Mouse (Mus musculus): ENCODE measurements at regions not wholly inside any gene's neighbourhood (a gene's known extent, or its start where the extent isn't known, plus 50 kb on each side); places are given as distances from the start of the nearest gene placed in this dataset.

DNA sequence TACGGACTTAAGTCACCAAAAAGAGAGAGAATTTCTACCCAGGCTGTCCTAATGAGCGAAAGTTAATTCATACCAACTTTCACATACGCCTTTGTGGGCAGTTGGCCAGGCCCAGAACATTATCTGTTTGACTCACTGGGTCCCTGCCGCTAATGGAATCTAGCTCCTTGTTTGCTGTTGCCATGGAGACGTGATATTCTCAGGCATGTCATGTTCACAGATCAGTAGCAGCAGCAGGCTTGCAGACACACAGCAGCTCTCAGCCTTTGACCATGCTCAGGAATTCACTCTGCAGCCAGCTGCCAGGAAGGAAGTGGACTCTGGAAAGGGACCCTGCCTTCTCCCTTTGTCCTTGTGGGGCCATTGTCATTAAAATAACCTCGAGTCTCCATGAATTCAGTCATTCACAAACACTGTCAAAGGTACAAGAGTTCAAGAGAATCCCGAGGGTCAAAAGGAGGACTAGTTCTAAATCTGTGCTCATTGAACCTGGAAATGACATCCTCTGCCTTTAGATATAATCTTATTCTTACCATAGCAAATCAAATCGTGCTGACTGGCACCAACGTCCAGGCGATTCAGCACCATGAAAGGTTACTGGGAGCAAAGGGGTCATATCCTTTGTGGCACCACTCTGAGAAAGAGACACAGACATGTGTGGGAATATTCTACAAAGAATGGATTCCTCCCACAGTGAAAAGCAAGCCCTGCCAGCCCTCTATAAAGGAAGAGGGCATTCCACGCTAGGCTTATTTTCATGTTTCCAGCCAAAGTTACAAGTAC lies 584.9 kb downstream of the Tmem182 start:
- H3K36me3 ChIP-seq (ENCODE audit: control insufficient read depth, insufficient read depth, low read length) = no peaks in the 10 kb centered on the region
- no peaks in the 10 kb centered on the region for H3K9me3 ChIP-seq (ENCODE audit: control insufficient read depth, low read length)
- whole genome bisulfite sequencing = 2% methylated on average over 11 of the region's 11 CpGs
- ATAC-seq (ENCODE audit: low FRiP score, low TSS enrichment) (peak; percentile 92), DNase-seq (peak; percentile 94)
- no peak overlapping the region for H3K9ac ChIP-seq (replicated peaks; ENCODE audit: low read length)
- no peak overlapping the region for H3K4me3 ChIP-seq (replicated peaks; ENCODE audit: low read depth, low read length)
- H3K4me2 ChIP-seq (ENCODE audit: low read length) = peak overlapping the region; percentile 28
- H3K27ac ChIP-seq (replicated peaks; ENCODE audit: low read depth, low read length) = peak overlapping the region; percentile 79
- H3K4me1 ChIP-seq (ENCODE audit: control insufficient read depth, insufficient read depth, low read length) = peaks cover 27% of the 10 kb centered on the region
- no peaks in the 10 kb centered on the region for H3K27me3 ChIP-seq (ENCODE audit: control insufficient read depth, insufficient read depth, low read length)

DNA sequence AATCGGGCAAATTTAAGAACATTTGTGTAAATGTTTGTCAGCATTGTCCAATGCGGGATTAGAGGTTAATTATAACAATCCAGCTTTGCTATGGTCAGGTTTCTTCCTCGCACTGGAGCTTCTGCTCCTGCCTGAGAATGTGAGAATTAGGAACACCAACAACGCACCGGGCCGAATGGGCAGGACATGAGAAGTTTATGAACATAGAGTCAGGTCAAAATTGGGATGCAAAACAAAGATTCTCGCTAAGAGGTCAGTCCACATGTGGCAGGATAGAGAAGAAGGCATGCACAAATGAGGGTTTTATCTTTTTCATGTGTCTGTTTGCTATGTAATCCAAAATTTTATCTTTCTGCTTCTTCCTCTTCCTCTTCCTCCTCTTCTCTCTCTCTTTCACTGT lies 585.7 kb downstream of the Tmem182 start:
- peak; percentile 27 for DNase-seq

DNA sequence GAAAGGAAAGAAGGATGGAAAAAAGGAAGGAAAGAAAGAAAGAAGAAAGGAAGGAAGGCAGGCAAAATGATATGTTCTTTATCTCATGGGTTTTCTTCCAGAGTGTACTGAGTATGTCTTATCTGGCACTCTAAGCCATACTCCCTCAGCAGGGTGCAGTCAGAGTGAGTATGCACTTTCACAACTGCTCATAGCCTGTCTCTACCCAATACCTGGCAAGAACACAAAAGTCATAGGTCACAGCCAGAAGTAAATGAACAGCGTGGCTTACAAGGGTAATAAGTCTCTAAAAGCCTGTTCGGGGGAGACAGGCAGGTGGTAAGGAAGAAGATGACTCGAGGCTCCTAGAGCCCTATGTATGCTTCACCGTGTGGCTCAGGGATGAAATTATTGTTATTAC lies 587.9 kb downstream of the Tmem182 start:
- Histone ChIP-seq H3K4me2 (ENCODE audit: low read length) (no peak overlapping the region), H3K27ac (replicated peaks; ENCODE audit: low read depth, low read length) (no peak overlapping the region), H3K4me1 (ENCODE audit: control insufficient read depth, insufficient read depth, low read length) (peaks cover 27% of the 10 kb centered on the region), H3K27me3 (ENCODE audit: control insufficient read depth, insufficient read depth, low read length) (no peaks in the 10 kb centered on the region), H3K9me3 (ENCODE audit: control insufficient read depth, low read length) (no peaks in the 10 kb centered on the region), H3K9ac (replicated peaks; ENCODE audit: low read length) (no peak overlapping the region), H3K36me3 (ENCODE audit: control insufficient read depth, insufficient read depth, low read length) (no peaks in the 10 kb centered on the region), H3K4me3 (replicated peaks; ENCODE audit: low read depth, low read length) (no peak overlapping the region)
- DNase-seq = no peak
- ATAC-seq (ENCODE audit: low FRiP score, low TSS enrichment) = no peak
- WGBS = 71% methylated on average over 4 of the region's 4 CpGs

More for the DNA sequence above, 585.7 kb downstream of the Tmem182 start:
- H3K27me3 ChIP-seq (ENCODE audit: control insufficient read depth, insufficient read depth, low read length) = no peaks in the 10 kb centered on the region
- no peak overlapping the region for H3K9ac ChIP-seq (replicated peaks; ENCODE audit: low read length)
- ATAC-seq (ENCODE audit: low FRiP score, low TSS enrichment) = no peak
- peak overlapping the region; percentile 55; the same call in 1 of the 2 replicates for H3K27ac ChIP-seq (replicated peaks; ENCODE audit: low read depth, low read length)
- WGBS = 7% methylated on average over 7 of the region's 7 CpGs
- H3K4me3 ChIP-seq (replicated peaks; ENCODE audit: low read depth, low read length) = no peak overlapping the region
- no peaks in the 10 kb centered on the region for H3K9me3 ChIP-seq (ENCODE audit: control insufficient read depth, low read length)
- H3K4me2 ChIP-seq (ENCODE audit: low read length) = no peak overlapping the region
- H3K36me3 ChIP-seq (ENCODE audit: control insufficient read depth, insufficient read depth, low read length) = no peaks in the 10 kb centered on the region
- peaks cover 27% of the 10 kb centered on the region for H3K4me1 ChIP-seq (ENCODE audit: control insufficient read depth, insufficient read depth, low read length)

DNA sequence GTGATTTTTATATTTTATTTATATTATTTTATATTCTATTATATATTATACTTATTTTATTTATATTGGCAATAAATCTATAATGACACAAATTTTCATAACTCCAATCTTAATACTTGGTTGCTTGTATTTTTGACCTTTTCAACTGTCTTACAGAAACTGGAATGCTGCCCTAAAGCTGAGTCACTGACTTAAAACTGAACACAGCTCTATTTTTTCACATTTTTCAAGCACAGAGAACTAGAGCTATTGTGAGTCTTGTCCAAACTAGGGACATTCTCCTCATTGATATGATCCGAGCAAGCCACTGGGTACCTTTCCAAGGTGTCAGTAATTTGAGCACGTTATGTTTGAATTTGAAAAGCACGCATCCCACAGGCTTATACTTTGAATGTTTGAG lies 589.7 kb downstream of the Tmem182 start:
- H3K36me3 ChIP-seq (ENCODE audit: control insufficient read depth, insufficient read depth, low read length) = no peaks in the 10 kb centered on the region
- H3K27ac ChIP-seq (replicated peaks; ENCODE audit: low read depth, low read length) = no peak overlapping the region
- peaks cover 12% of the 10 kb centered on the region for H3K4me1 ChIP-seq (ENCODE audit: control insufficient read depth, insufficient read depth, low read length)
- no peak overlapping the region for H3K4me2 ChIP-seq (ENCODE audit: low read length)
- no peak overlapping the region for H3K9ac ChIP-seq (replicated peaks; ENCODE audit: low read length)
- WGBS = 87% methylated on average over 3 of the region's 3 CpGs
- DNase-seq = no peak
- no peak for ATAC-seq (ENCODE audit: low FRiP score, low TSS enrichment)
- no peaks in the 10 kb centered on the region for H3K27me3 ChIP-seq (ENCODE audit: control insufficient read depth, insufficient read depth, low read length)
- H3K9me3 ChIP-seq (ENCODE audit: control insufficient read depth, low read length) = no peaks in the 10 kb centered on the region
- H3K4me3 ChIP-seq (replicated peaks; ENCODE audit: low read depth, low read length) = no peak overlapping the region

DNA sequence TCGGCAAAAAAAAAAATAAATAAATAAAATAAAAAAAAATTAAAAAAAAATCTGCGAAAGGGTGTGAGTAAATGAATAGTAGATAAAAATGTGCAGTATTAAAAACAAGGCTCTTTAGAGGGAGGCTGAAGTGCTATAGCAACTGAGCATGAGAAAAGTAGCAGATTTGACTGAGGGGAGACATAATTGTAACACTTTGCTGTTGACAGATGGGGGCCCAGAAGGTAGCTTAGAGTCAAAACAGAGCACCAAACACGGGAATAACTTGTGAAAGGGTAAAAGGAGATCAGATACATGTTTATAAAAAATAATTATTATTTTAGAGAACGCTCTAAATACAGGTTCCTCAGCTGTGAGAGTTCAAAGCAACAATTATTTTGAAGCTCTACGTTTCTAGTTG lies 605.1 kb downstream of the Tmem182 start:
- Histone ChIP-seq H3K4me2 (ENCODE audit: low read length) (no peak overlapping the region), H3K27me3 (ENCODE audit: control insufficient read depth, insufficient read depth, low read length) (no peaks in the 10 kb centered on the region), H3K4me1 (ENCODE audit: control insufficient read depth, insufficient read depth, low read length) (no peaks in the 10 kb centered on the region), H3K9me3 (ENCODE audit: control insufficient read depth, low read length) (no peaks in the 10 kb centered on the region), H3K4me3 (replicated peaks; ENCODE audit: low read depth, low read length) (no peak overlapping the region), H3K36me3 (ENCODE audit: control insufficient read depth, insufficient read depth, low read length) (no peaks in the 10 kb centered on the region), H3K27ac (replicated peaks; ENCODE audit: low read depth, low read length) (no peak overlapping the region), H3K9ac (replicated peaks; ENCODE audit: low read length) (no peak overlapping the region)
- WGBS = 90% methylated on average over 5 of the region's 5 CpGs
- DNase-seq (no peak), ATAC-seq (ENCODE audit: low FRiP score, low TSS enrichment) (no peak)

DNA sequence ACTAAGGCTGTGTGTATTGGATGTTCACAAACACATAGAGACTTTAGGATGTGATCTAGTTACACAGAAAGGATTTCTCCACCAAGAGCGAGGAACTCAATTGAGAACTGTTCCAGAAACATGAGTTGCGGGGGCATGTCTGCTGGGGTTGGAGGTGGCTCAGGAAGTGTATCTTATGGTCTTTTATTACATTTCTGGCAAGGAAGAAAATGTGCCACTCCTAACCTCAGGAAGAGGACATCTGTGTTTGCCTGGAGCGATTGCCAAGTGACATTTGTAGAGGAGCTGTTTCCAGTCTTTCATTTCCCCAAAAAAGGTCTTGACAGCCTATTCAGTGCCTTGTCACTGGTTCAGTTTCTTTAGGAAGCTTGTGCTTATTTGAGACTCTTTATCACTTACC lies 606.2 kb downstream of the Tmem182 start:
- Histone ChIP-seq H3K36me3 (ENCODE audit: control insufficient read depth, insufficient read depth, low read length) (no peaks in the 10 kb centered on the region), H3K9ac (replicated peaks; ENCODE audit: low read length) (no peak overlapping the region), H3K4me2 (ENCODE audit: low read length) (no peak overlapping the region), H3K4me3 (replicated peaks; ENCODE audit: low read depth, low read length) (no peak overlapping the region), H3K27me3 (ENCODE audit: control insufficient read depth, insufficient read depth, low read length) (no peaks in the 10 kb centered on the region), H3K4me1 (ENCODE audit: control insufficient read depth, insufficient read depth, low read length) (no peaks in the 10 kb centered on the region), H3K27ac (replicated peaks; ENCODE audit: low read depth, low read length) (no peak overlapping the region), H3K9me3 (ENCODE audit: control insufficient read depth, low read length) (no peaks in the 10 kb centered on the region)
- no peak for DNase-seq
- no peak for ATAC-seq (ENCODE audit: low FRiP score, low TSS enrichment)
- 94% methylated on average over 3 of the region's 3 CpGs for WGBS

DNA sequence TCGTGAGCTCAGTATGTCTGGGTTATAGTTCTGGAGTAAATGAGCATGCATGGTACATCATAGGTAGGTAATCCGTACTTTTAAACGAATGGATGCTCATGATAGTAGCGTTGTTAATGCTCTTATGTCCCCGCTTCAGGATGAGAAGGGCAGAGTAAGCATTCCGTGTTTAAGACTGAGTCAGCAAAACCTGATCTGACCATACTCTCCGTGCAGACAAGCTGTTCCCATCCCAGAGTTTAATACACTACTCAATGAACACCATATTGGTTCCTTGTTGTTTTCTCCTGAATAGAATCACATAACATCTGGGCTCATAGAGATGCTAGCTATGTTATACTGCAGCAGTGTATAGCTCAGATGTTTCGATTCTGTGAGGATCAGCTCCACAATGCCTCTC lies 606.7 kb downstream of the Tmem182 start:
- DNase-seq (no peak), ATAC-seq (ENCODE audit: low FRiP score, low TSS enrichment) (no peak)
- WGBS = 92% methylated on average over 8 of the region's 8 CpGs

DNA sequence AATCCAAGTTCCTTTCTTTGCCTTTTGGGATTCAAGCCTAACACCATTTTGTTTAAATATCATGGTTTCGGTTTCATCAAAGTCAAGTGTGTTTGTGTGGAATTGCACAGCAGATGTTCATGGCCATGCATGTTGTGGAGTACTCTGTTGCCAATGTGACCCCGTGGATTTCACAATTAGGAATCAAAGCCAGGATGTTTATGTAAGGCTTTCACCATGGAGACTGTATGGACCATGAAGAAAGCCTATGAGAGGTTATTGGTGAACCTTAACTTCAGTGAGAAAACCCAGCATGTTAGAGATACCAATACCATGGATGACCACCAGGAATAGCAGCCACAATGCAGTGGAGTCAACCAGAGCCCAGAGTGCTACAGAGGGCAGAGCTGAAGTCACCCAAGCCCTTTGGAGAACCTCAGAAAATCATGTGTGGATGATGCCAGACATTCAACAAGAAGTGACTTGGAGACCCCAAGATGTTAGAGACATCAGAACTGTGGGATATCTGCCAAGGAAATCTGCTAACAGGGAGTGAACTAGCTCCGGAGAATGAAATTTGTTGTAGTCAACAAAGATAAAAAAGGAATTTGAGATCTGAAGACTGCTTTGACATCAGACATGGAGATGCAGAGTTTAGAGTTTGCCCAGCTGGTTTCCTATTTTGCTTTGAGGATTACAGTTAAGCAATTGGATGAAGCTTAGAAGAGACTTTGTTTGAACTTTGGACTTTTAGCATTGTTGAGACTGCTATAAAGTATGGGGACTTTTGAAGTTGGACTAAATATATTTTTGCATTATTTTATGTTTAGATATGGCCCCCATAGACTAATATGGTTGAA lies 615.3 kb downstream of the Tmem182 start:
- H3K36me3 ChIP-seq (ENCODE audit: control insufficient read depth, insufficient read depth, low read length) = no peaks in the 10 kb centered on the region
- ATAC-seq (ENCODE audit: low FRiP score, low TSS enrichment) (no peak), DNase-seq (no peak)
- no peaks in the 10 kb centered on the region for H3K27me3 ChIP-seq (ENCODE audit: control insufficient read depth, insufficient read depth, low read length)
- H3K4me2 ChIP-seq (ENCODE audit: low read length) = no peak overlapping the region
- H3K27ac ChIP-seq (replicated peaks; ENCODE audit: low read depth, low read length) = no peak overlapping the region
- no peaks in the 10 kb centered on the region for H3K9me3 ChIP-seq (ENCODE audit: control insufficient read depth, low read length)
- no peaks in the 10 kb centered on the region for H3K4me1 ChIP-seq (ENCODE audit: control insufficient read depth, insufficient read depth, low read length)
- WGBS = 85% methylated on average over 3 of the region's 3 CpGs
- H3K9ac ChIP-seq (replicated peaks; ENCODE audit: low read length) = no peak overlapping the region
- H3K4me3 ChIP-seq (replicated peaks; ENCODE audit: low read depth, low read length) = no peak overlapping the region

More for the DNA sequence above, 606.7 kb downstream of the Tmem182 start:
- Histone ChIP-seq H3K9me3 (ENCODE audit: control insufficient read depth, low read length) (no peaks in the 10 kb centered on the region), H3K9ac (replicated peaks; ENCODE audit: low read length) (no peak overlapping the region), H3K27ac (replicated peaks; ENCODE audit: low read depth, low read length) (no peak overlapping the region), H3K4me1 (ENCODE audit: control insufficient read depth, insufficient read depth, low read length) (no peaks in the 10 kb centered on the region), H3K4me2 (ENCODE audit: low read length) (no peak overlapping the region), H3K4me3 (replicated peaks; ENCODE audit: low read depth, low read length) (no peak overlapping the region), H3K27me3 (ENCODE audit: control insufficient read depth, insufficient read depth, low read length) (no peaks in the 10 kb centered on the region), H3K36me3 (ENCODE audit: control insufficient read depth, insufficient read depth, low read length) (no peaks in the 10 kb centered on the region)

Measured in midbrain, embryonic 14.5 days (tissue).